Mouse (Mus musculus): ENCODE measurements around the gene Cdk6.

- TF ChIP-seq CTCF (IDR thresholded peaks at IDR 0.05; ENCODE audit: borderline replicate concordance, extremely low read depth, insufficient read depth, insufficient read length), result no peak
- TF ChIP-seq POLR2A (IDR thresholded peaks at IDR 0.05; ENCODE audit: borderline replicate concordance, extremely low read depth, insufficient read depth, insufficient read length, poor library complexity, severe bottlenecking), result no peak
Observed at GRCm38 (mm10) chr5:3322052-3322451, 19.2 kb upstream of the Cdk6 start.
